Mouse (Mus musculus): Measurements from ENCODE around the gene Clybl.

The Clybl gene

GRCm38 (mm10) chr14:122246919-122247859, 65.7 kb downstream of the Clybl start:
- no peak for DNase-seq (ENCODE audit: low read depth)

DNA sequence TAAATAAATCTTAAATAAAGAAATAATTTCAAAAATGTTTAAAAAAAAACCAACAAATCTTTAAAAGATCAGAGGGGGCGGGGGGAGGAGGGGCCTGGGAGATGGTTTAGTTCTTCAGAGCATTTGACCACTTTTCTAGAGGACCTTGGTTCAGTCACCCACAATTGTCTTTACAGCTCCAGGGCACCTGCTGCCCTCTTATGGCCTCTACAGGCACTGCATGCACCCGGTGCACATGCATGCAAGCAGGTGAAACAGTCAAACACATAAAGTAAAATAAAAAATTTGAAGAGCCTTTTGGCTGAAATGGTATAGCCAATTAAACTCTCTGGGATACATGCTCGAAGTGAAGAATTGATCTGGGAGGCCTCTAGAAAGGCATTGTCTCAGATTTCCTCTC, 67.6 kb downstream of the Clybl start:
- DNase-seq (ENCODE audit: low read depth): no peak

GRCm38 (mm10) chr14:122251346-122251745, 69.8 kb downstream of the Clybl start:
- DNase-seq (ENCODE audit: low read depth): no peak

- no peak for DNase-seq (ENCODE audit: low read depth)
These were observed 74.2 kb downstream of the Clybl start for GRCm38 (mm10) chr14:122255562-122256260.

GRCm38 (mm10) chr14:122256261-122256634, 74.7 kb downstream of the Clybl start:
- DNase-seq (ENCODE audit: low read depth): no peak

GRCm38 (mm10) chr14:122258297-122258696, 76.8 kb downstream of the Clybl start:
- no peak for DNase-seq (ENCODE audit: low read depth)

DNA sequence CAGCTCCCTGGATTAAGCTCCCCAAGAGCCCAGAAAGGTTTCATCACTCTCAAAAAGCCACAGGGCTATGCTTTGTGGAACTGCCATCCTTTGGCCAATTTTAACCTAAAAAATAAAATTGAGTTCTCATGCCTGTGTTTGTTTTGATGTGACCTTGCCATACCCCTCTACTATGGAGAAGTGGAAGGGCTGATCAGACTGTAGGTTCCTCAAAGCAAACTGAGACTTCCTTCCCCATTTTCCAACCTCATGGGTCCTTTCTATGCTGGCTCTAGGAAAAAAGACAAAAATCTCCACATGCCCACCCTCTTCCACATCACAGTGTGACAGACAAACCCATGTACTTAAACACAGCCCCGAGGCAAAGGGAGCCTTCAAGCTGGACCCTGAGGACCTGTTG, 79.7 kb downstream of the Clybl start:
- DNase-seq (ENCODE audit: low read depth): no peak

GRCm38 (mm10) chr14:122262851-122263659, 81.6 kb downstream of the Clybl start:
- DNase-seq (ENCODE audit: low read depth): no peak

GRCm38 (mm10) chr14:122265214-122265613, 83.7 kb downstream of the Clybl start:
- DNase-seq (ENCODE audit: low read depth): no peak

DNA sequence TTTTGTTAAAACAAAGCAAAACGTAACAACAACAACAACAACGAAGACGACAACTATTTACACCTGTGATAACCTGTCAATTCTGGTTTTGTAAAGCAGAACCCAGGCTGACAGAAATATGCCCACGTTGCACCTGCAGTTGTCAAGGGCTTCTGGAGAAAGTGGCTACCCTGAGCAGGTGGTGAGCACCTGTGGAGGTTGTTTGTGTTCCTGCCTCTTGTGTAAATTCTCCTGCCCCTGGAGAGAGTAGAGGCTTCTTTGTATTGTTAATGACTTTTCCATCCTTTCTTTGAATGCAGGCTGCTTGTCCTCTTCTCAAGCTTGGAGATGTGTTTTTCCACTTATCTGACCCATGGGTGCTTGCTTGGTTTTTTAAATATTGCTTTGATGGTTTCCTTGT, 86.1 kb downstream of the Clybl start:
- no peak for DNase-seq (ENCODE audit: low read depth)

GRCm38 (mm10) chr14:122271104-122271746, 89.7 kb downstream of the Clybl start:
- no peak for DNase-seq (ENCODE audit: low read depth)

DNA sequence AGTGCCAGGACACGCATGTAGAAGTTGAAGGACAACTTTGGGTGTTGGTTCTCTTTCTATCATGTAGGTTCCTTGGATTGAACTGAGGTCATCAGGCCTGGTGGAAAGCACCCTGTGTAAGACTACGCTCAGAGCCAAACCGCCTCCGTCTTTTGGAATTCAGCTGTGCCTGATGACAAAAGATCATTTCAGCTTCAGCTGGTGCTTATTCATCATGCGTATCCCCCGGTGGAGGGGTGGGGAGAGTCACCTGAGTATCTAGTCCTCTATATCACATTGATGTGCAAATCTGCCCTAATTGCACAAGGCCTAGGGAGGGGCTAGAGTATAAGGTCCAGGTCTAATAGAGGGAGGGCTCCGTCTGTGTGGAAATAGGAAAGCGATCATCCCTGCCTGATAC, 95.6 kb downstream of the Clybl start:
- DNase-seq (ENCODE audit: low read depth): no peak

DNA sequence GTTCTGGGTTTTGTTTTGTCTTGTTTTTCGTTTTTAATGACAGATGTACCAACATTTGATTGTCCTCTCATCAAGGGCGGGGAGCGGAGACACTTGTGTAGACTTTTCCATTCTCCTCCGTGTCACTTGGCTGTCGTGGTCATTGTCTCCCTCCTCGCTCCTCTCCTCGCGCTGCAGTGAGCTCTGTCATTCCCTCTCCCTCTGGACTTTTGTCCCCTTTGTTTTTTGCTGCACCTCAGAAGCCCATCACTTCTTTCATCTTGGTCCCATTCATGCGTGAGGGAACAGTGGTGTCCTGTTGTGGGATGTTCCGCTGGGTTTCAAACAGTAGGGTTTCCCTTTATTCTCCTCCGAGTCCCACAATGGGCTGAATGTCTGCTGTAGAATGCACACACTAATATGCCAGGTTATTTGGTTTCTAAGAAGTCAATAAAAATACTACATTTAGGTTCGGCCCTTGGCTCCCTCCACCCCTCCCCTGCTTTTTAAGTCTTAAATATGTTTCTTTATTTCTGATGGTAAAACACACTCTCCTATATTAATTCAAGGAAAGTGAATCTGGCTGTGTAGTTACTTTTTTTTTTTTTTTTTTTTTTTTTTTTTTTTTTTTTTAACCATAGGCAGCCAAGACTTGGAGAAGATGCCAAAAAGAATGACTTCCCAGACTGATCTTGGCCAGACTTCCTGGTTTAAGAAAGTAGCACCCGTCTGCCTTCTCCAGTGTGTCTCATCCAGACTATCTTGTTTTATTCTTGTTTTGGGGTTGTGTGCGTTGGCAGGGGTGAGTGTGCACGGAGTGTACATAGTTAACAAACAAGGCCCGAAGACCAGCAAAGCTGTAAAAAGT, 98.2 kb downstream of the Clybl start:
- no peak for DNase-seq (ENCODE audit: low read depth)

DNA sequence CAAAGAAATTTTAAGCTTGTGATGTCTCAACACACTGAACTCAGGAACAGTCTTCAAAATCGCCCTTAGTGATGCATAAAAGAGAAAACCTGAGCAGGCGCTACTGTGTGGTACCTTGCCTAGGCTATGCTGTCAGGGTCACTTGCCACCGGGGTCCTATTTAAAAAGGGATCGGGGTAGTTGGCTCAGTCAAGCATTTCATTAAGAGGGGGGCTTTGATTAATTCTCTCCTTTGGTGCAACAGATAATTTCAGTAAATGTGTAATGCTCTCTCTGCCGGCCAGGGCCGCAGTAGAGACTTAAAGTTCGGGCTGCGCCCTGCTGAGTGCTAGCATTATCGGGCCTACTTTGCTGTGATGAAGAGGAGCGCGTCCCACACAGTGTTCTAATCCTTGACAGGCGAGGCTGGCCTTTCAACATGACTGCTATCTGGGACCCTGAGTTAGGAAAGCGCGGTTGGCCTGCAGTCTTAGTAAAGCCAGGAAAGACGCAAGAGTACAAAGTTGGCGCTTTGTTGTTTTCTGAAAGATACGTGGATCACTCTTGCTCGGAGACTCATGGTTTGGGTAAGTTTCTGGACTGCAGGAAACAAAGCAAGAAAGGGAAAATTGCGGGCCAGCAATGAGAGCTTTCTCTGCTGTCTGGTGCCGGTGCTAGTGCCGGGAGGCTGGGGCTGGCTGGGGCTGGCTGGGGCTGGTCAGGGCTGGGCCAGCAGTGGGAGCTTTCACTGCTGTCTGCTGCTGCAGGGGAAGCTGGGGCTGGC, 99.0 kb downstream of the Clybl start:
- DNase-seq (ENCODE audit: low read depth): no peak

GRCm38 (mm10) chr14:122281072-122281634, 99.6 kb downstream of the Clybl start:
- DNase-seq (ENCODE audit: low read depth): no peak

GRCm38 (mm10) chr14:122283959-122284358, 102.5 kb downstream of the Clybl start:
- no peak for DNase-seq (ENCODE audit: low read depth)

DNA sequence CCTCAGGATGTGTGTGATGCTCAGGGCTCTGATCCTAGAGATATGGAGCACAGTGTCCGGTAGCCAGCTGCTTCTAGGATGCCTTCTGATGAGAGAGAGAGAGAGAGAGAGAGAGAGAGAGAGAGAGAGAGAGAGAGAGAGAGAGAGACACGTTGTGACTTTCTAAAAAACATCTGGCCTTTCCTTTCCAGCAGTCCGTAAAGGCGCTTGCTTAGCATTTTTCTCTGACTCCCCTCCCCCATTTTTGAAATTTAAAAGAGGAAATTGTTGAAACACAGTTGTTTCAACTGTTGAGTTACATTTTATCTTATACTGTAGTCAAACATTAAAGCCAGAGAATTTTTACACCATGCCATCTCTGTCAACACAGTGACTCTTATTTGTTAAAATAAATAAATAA, 114.9 kb downstream of the Clybl start:
- no peak for DNase-seq (ENCODE audit: low read depth)

- DNase-seq (ENCODE audit: low read depth): no peak
These were observed 115.4 kb downstream of the Clybl start for GRCm38 (mm10) chr14:122296864-122297263.

DNA sequence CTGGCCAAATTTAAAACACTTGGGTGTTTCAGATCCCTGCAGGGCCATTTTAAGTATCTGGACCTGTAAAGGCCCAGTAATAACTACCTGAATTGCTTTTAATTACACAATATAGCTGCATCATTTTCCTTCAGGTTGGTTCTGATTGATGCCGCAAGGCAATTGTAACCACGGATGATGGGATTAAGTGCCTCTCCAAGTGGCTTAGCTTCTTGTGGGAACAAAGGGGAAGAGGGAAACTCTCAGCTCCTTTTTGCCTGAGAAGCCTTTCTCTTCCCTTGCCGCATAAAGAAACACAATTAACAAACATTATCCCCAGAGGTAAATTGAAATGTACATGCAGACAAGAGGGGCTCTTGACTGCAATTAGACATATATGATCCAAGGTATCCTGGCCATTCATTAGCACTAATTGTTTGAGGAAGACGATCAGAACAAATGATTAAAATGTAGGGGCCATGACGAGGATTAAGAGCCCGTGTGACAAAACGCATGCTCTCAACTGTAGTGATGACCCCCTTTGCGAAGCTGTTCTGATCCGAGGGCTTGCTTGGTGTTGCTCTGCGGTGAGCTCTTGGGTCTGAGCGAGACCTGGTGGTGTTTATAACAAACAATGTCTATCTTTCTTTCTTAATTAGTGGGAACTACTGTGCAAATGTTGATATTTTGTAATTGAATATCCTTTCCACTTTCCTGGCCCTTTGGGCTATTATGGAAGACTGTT, 116.0 kb downstream of the Clybl start:
- no peak for DNase-seq (ENCODE audit: low read depth)

Data from c-Kit-positive CD71-negative TER-119-negative erythroid progenitor cells, embryonic 14.5 days (primary cell).